Mouse (Mus musculus) T-cell, adult 2 months (primary cell): ENCODE measurements around the gene Lrrc47.

ENCODE experiments used
- DNase-seq: peaks from one replicate; pipeline ENCODE4 v3.0.0; 2022; ENCODE audit warnings: low spot score

Lrrc47 gene

GRCm38 (mm10) chr4:154011646-154012089 is at the start of gene Lrrc47:
Gene Lrrc47 (plus strand): TSS chr4:154011731.
- DNase-seq: peak; percentile 66

- DNase-seq: no peak
Observed at GRCm38 (mm10) chr4:153962631-153963030, 48.9 kb upstream of the Lrrc47 start.

GRCm38 (mm10) chr4:153966651-153967050 is 44.9 kb upstream of the Lrrc47 start:
- DNase-seq: no peak

- no peak for DNase-seq
Observed at GRCm38 (mm10) chr4:153967556-153967955, 44.0 kb upstream of the Lrrc47 start.

- no peak for DNase-seq
Observed at GRCm38 (mm10) chr4:153968063-153968462, 43.5 kb upstream of the Lrrc47 start.

GRCm38 (mm10) chr4:153974431-153975291 is 36.9 kb upstream of the Lrrc47 start, which contains the start of the genes Dffb and Cep104:
Gene Dffb (minus strand): TSS chr4:153975126.
Gene Cep104 (plus strand): TSS chr4:153975194.
- peak; percentile 86 for DNase-seq

GRCm38 (mm10) chr4:153975292-153975662 is 36.3 kb upstream of the Lrrc47 start:
- DNase-seq: no peak

GRCm38 (mm10) chr4:153975768-153976167 is 35.8 kb upstream of the Lrrc47 start:
- DNase-seq: no peak

GRCm38 (mm10) chr4:153979243-153979642 is 32.3 kb upstream of the Lrrc47 start:
- DNase-seq: no peak

- DNase-seq: no peak
Observed at GRCm38 (mm10) chr4:153980470-153980869, 31.1 kb upstream of the Lrrc47 start.

- DNase-seq: no peak
Observed at GRCm38 (mm10) chr4:153992715-153993114, 18.8 kb upstream of the Lrrc47 start.

- no peak for DNase-seq
Observed at GRCm38 (mm10) chr4:153993505-153993904, 18.0 kb upstream of the Lrrc47 start.

GRCm38 (mm10) chr4:154005488-154005887 is 6.0 kb upstream of the Lrrc47 start:
- DNase-seq: no peak

GRCm38 (mm10) chr4:154006264-154006663 is 5.3 kb upstream of the Lrrc47 start:
- no peak for DNase-seq

- no peak for DNase-seq
Observed at GRCm38 (mm10) chr4:154007759-154008158, 3.8 kb upstream of the Lrrc47 start.

GRCm38 (mm10) chr4:154010907-154011645 is 455 bp upstream of the Lrrc47 start:
- DNase-seq: no peak

- DNase-seq: peak; percentile 34
Observed at GRCm38 (mm10) chr4:154012132-154012882, 776 bp downstream of the Lrrc47 start.

- DNase-seq: no peak
Observed at GRCm38 (mm10) chr4:154015476-154015875, 3.9 kb downstream of the Lrrc47 start.

GRCm38 (mm10) chr4:154019571-154019970 is 8.0 kb downstream of the Lrrc47 start:
- no peak for DNase-seq

- DNase-seq: no peak
Observed at GRCm38 (mm10) chr4:154021432-154021831, 9.9 kb downstream of the Lrrc47 start.

GRCm38 (mm10) chr4:154022407-154022806 is 10.9 kb downstream of the Lrrc47 start:
- DNase-seq: no peak

GRCm38 (mm10) chr4:154022844-154023243 is 11.3 kb downstream of the Lrrc47 start:
- no peak for DNase-seq
